Mouse (Mus musculus): ENCODE measurements around the gene Dcun1d4.
"Not testable (repeated sequence)": the region's sequence is repeated elsewhere in the genome, so short reads cannot be mapped to it uniquely, and the experiment has no call there.

The Dcun1d4 gene

GRCm38 (mm10) chr5:73480700-73481099, at the start of gene Dcun1d4:
Gene Dcun1d4, plus strand, starts transcription at chr5:73481000.
- DNase-seq (ENCODE audit: low read depth, low spot score), result no peak

DNA sequence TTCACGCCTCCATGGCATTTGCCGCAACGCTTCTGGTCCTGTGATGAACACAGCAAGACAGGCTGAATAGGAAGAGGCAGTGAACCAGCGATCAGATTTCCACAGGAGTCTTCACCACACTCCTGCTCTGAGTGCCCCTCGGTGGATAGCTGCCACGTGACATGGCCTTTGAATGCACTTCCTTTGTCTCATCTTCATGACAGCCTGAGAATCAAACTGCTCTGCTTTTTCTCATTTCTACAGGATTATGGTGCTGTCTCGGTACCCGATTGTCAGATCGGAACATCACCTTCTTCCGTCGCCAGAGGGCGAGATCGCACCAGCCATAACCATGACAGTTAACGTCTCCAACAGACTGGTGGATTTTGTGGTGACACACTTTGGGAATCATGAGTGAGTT, 49.2 kb upstream of the Dcun1d4 start:
- peak; percentile 54 for DNase-seq (ENCODE audit: low read depth, low spot score)

- DNase-seq (ENCODE audit: low read depth, low spot score), result no peak
These were observed 48.0 kb upstream of the Dcun1d4 start for GRCm38 (mm10) chr5:73432805-73433204.

DNA sequence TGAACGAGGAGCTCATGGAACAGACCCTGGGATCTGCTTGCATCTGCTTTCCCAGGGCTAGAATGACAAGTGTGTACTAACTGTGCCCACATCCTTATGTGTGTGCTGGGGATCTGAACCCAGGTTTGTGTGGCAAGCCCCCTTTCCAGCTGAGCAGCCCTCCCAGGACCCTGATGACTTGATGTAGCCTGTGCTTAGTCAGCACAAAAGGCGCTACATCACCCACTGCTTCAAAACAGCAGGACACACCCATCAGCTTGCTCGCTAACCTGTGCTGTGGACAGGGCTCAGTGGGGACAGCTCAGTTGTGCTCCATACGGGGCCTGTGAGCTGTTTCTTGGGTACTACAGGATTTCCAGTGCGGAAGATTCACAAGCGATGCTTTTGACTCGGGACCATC, 46.0 kb upstream of the Dcun1d4 start:
- no peak for DNase-seq (ENCODE audit: low read depth, low spot score)

GRCm38 (mm10) chr5:73442176-73442575, 38.6 kb upstream of the Dcun1d4 start:
- DNase-seq (ENCODE audit: low read depth, low spot score), result no peak

DNA sequence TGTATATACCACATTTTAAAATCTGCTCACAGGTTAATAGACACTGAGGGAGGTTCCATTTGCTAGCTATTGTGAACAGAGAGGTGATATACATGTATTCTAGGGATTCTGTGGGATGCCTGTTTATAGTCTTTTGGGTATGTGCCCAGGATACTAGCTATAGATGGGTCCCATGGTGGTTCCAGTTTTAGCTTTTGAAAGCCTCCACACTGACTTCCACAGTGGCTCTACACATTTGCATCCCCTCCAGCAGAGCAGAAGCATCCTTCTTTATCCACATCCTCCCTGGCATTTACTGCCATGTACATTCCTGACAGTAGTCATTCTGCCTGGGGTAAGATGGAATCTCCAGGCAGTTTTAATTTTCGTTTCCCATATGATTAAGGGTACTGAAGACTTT, 30.5 kb upstream of the Dcun1d4 start:
- no peak for DNase-seq (ENCODE audit: low read depth, low spot score)

DNA sequence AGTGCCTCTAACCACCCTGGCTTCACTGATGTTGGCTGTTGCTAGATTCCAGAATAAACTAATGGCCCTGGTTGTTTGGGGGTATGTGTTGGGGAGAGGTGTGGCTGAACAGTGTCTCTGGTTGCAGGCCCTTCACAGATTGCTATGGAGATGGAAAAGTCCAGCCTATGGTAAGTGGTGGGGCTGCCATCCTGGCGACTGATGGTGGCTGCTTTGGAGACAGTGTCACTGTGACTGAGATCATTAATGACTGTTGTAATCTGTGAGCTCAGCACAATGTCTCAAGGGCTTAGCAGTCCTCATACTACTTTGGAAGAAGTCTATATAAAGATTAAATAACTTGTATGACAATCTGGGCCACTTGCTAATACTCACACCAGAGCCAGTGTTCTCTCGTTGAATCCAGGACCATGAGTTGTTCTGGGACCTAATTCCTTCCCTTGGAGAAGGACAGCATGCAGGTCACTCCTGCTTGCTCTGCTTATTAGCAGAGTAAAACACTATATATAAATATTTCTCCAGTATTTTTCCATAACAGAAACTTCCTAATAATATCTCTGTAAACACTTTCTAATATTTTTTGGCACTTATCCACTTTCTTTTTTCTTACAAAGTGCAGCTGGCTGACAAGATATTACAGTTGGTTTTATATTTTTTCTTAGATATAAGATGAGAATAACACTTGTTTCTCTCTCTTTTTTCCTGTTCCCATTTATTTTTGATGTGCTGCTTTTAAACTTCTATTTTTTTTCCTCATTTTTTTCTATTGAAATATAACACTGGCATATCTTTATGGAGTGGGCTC, 26.1 kb upstream of the Dcun1d4 start:
- DNase-seq (ENCODE audit: low read depth, low spot score), result no peak

DNA sequence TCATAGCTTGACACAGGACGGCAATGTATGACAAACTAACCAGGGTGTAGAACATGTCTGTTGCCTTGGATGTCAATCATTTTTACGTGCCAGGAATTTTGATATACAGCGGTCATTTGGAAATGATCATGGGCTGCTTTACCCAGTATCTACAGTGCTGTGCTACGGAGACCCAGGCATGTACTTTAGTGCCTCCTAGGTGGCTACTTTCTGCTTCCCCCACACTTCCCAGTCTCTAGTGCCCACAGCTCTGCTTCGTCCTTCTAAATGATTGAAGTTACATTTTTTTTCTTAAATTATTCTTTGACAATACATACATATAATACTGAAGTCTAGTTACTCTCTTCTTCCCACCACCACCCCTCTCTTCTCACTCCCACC, 25.5 kb upstream of the Dcun1d4 start:
- no peak for DNase-seq (ENCODE audit: low read depth, low spot score)

GRCm38 (mm10) chr5:73468462-73469433, 12.1 kb upstream of the Dcun1d4 start:
- DNase-seq (ENCODE audit: low read depth, low spot score), result no peak

GRCm38 (mm10) chr5:73474412-73475405, 6.1 kb upstream of the Dcun1d4 start:
- DNase-seq (ENCODE audit: low read depth, low spot score), result no peak

DNA sequence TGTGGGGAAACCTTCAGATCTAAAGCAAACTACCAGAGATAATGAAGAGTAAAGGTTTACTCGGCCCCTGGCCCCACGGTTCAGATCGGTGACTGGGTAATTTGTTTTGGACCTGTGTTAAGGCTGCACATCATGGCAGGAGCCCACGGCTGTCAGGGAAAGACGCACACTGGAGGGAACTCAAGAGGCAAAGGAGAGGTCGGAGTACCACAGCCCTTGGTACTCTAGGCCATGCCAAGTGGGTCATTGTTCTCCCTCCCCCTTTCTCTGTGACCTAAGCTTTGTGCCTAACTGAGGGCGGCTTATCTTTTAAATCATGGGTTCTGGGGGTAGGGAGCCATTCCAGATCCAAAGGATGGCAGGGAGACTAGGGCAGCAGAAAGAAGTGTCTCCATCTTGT, 601 bp downstream of the Dcun1d4 start:
- no peak for DNase-seq (ENCODE audit: low read depth, low spot score)

GRCm38 (mm10) chr5:73482381-73482780, 1.6 kb downstream of the Dcun1d4 start:
- not testable (repeated sequence) for DNase-seq (ENCODE audit: low read depth, low spot score)

DNA sequence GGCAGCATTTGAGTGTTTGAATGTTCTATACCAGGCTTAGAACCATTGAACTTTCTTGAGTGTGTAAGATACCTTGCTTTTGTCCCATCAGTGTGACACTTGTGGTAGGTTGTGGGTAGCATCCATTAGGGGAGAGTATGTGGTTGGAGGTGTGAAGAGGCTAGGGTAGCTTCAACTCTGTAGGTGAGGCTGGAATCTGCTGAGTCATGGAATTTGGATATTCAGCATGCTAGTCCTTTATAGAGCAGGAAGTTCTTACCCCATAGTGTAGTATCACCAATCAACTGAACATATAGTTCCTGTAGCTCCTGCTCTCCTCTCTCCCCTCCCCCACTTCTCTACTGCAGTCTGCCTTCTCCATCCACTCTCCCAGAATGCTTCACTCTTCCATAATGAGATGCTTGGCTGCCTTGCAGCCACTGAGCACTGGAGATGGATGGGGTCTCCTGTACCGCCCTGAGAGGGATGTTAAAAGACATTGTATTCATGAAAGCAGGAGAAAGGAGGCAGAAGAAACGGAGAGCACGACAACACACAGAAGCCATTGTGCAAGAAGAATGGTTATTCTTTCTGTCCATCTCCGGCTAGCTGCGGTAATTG, 3.3 kb downstream of the Dcun1d4 start:
- DNase-seq (ENCODE audit: low read depth, low spot score), result no peak

DNA sequence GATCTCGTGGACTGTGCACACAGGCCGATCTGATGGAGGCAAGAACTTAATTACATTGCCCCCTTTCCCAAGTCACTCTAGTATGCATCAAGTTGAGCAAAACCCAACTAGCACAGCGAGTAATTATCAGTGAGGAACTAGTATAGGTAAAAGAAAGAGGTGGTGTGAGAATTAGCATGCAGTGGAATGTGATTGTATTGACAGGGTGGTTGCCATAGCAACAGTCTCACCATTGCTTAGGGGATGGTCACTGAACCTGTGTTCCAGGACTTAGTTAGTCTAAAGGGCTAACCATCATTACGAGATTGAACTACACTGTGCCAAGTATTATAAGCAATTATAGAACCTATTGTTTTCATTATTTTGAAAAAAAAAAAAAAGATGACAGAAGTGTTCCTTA, 5.7 kb downstream of the Dcun1d4 start:
- peak; percentile 5 for DNase-seq (ENCODE audit: low read depth, low spot score)

GRCm38 (mm10) chr5:73489915-73490314, 9.1 kb downstream of the Dcun1d4 start:
- peak; percentile 35 for DNase-seq (ENCODE audit: low read depth, low spot score)

DNA sequence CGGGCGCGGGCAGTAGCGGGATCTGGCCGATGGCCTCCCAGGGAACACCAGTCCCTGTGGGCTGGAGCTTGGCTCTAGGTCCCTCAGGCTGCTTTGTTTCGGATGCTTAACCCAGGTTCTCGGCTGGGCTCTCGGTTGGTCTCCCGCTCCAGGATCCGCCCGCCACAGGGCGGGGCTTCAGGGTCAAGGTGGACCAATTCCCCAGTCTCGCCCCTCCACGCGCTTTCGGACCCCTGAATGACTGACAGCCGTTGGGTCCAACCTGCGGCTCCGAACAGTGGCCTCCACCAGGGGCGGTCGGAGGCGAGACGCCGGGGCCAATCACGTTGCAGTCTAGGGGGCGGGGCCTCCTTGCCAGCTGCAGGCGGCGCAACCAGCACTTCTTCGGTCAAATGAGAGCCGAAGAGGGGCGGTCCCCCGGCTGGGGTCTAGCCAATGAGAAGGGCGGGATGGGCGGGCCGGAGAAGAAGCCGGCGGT, 9.8 kb downstream of the Dcun1d4 start:
- DNase-seq (ENCODE audit: low read depth, low spot score), result peak; percentile 99

DNA sequence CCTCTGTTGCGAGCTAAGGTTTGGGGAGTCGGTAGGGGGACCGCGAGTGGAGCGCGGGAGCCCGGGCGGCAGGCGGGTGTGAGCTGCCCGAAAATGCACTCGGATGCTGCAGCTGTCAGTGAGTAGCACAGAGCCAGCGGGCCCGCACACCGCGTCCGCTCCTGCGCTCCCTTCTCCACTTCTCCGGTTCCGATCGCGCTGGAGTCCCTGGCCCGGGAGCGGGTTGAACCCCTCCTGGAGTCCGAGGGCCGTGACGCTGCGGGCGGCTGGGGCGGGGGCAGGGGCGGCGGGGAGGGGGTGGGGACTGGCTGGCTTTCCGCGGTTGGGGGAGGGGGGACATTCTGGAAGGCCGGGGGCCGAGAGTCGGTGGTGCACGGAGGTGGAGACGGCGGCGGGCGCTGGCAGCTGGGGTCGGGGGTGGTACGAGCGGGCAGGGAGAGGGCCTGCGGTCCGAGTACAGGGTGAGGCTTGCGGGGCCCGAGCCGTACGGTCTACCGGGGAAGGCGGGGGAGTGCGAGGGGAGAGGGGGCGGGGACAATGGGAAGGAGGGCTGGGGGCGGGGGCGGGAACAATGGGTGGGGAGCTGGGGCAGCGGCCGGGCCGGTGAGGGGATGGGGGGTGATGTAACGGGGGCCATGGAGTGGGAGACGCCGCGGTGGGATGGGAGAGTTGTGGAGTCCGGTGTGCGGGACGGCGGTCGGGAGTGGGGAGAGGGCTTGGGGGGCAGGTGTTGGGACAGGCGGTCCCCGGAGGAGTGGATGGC, 10.5 kb downstream of the Dcun1d4 start:
- DNase-seq (ENCODE audit: low read depth, low spot score), result no peak

DNA sequence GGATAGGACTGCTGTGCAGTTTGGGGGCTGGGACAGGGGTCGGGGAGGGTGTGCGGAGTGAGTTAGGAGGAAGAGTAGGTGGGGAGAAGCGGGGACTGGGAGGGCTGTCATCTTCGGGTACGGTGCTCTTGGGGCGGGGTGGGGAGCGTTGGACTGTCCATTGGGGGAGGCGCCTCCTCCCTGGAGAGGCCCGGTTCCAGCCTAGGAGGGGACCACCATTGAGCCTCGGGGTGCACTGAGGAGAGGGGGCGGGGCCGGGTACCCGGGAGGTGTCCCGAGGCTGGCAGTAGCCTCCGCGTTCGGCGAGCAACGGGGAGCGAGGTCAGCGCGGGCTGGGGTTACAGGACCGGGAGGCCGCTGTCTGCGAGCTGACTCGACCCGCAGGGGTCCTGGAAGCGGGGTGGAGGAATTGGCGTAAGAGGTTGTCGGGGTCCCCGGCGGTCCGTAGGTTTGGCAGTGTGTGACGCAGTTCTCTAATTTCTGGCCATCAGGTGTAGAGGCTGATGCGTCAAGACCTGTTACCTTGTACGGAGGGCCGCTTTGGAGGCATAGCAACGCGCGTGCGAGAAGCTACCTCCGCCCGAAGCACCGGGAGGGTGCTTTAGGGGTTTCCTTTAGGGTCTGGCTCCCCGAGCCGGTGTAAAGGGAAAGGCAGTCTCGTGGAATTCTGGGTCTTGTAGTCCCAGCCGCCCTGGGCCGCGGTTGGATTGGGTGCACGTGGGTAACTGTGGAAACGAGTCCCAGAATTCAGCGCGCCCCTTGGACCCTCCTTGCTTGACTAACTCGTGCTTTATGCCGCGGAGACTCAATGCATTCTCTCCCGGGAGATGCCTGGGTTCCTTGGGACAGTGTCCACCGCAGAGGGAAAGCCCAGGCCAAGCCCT, 11.3 kb downstream of the Dcun1d4 start:
- peak; percentile 84 for DNase-seq (ENCODE audit: low read depth, low spot score)

DNA sequence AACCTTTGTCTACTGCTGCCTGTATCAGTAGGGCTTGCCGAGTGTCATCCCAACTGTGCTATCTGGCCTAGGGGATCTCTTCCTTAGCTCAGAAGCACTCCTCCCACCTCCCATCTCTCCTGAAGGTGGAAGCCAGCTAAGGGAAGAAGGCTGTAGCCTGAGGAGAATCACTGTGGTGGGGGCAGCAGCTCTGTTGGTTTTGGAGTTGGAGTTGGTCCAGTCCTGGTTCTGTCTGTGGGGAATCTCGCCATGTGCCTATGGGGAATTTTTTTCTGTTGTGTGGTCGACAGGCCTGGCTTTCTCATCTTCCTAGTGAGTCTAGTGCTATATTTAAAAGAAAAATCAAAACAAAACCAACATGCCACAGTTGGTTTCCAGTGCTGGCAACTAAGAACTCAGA, 16.6 kb downstream of the Dcun1d4 start:
- DNase-seq (ENCODE audit: low read depth, low spot score), result no peak
